Mouse (Mus musculus) kidney, adult 18-20 months (tissue): ENCODE measurements around the gene Syt6.

ENCODE experiments used
- DNase-seq: peaks from one replicate; pipeline ENCODE4 v3.0.0; 2021

Gene Syt6

GRCm38 (mm10) chr3:103575156-103575892 is at the start of gene Syt6:
Gene Syt6 (plus strand): TSS chr3:103575231.
- no peak for DNase-seq

GRCm38 (mm10) chr3:103526201-103526704 is 48.8 kb upstream of the Syt6 start:
- DNase-seq, result no peak

- DNase-seq, result no peak
Measured at GRCm38 (mm10) chr3:103526864-103527263, 48.2 kb upstream of the Syt6 start.

GRCm38 (mm10) chr3:103534036-103534435 is 41.0 kb upstream of the Syt6 start:
- no peak for DNase-seq

- DNase-seq, result no peak
Measured at GRCm38 (mm10) chr3:103535207-103535606, 39.8 kb upstream of the Syt6 start.

DNA sequence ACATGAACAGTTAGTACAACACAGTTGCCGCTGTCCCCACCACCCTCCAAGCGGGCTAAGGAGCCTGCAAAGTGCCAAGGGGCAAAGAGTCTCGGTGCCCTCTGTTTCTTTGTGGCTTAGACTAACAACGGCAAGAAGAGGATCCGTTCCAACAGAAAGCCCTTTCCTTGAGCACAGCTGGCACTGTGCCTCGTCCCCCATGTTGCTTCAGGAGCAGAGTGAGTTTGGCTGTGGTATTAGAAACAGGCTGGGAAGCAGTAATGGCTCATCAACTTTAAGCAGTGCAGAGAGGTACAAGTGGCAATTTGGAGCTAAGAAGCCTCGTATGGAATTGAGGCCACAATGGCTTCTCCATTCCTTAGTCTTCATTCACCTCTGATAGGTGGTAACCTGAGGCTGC is 35.9 kb upstream of the Syt6 start:
- DNase-seq, result no peak

DNA sequence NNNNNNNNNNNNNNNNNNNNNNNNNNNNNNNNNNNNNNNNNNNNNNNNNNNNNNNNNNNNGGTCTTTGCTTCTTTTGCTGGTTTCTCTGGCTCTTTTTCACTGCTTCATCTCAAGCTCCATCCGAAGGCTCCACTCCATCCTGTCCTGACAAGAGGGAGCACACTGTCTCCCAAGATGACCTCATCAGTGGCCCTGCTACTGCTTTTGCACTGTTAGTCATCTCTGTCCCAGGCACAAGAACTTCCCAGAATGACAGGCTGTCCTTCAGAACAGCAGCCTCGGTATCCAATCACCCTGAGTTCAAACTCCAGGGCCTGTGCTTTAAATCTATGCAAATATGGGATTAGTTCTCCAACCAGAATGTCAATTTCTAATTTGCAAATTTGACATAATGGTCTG is 28.9 kb upstream of the Syt6 start:
- no peak for DNase-seq

GRCm38 (mm10) chr3:103546626-103547025 is 28.4 kb upstream of the Syt6 start:
- DNase-seq, result no peak

GRCm38 (mm10) chr3:103550236-103550635 is 24.8 kb upstream of the Syt6 start:
- DNase-seq, result no peak

DNA sequence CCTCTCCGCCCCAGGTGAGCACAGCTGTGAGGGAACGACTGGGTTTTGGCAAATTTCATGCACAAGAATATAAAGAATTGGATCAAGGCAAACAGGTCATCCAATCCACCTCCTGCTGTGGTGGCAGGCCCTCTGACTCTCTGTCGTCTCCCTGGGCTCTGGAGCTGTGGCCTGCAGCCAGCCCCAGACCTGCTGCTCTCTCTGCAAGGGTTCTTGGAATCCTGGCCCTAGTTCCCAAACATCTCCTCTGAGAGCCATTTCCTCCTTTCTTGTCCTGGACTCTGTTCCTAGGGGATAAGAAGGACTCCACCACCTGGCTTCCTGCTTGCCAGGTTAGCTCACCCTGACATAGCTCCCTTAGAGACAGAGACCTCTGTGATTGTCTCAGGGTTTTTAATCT is 7.8 kb upstream of the Syt6 start:
- DNase-seq, result no peak

DNA sequence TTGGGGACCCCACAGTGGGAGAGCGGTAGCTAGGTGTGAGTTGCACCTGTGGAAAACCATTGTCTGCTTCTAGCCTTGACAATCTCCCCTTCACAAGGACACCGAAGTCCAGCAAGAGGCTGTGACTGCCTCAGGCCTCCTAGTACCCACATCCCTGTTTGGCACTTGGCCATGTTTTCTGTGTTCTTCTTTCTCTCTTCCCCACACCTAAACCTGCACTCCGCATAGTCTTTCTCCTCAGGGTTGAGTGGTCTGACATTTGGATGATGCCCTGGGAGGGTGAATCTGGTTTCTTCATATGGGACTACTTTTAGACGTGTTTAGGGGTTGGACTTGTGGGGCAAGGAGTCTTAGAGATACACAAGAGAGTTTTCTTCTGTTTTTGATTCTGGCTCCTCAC is 2.5 kb upstream of the Syt6 start:
- no peak for DNase-seq

- no peak for DNase-seq
Measured at GRCm38 (mm10) chr3:103573106-103573790, 1.8 kb upstream of the Syt6 start.

GRCm38 (mm10) chr3:103573791-103574166 is 1.3 kb upstream of the Syt6 start:
- DNase-seq, result peak; percentile 31

DNA sequence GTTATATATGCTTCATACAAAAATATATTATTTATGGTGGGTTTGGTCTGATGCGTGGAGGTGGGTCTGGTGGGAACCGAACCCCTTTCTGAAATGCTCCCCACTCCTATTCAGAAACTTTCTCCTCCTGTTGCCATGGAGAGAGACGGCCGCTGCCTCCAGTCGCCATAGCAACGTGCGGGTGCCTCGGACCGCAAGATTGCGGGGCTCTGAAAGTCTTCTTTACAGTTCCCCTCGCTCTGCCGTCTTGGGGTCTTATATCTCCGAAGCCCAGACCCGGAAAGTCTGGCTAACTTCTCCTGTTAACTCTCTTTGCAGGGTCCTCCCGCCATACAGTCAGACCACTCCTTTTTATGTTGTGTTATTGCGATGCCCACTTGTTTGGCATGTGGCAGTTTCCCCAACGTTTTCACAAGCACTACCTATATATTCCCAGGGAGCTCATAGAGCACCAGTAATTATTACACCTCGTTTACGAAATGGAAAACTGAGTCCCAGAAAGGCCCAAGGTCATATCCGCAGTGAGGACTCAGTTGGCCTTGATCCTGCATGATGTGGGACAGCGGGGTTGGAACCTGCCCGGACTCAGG is 370 bp upstream of the Syt6 start:
- DNase-seq, result no peak

- DNase-seq, result no peak
Measured at GRCm38 (mm10) chr3:103575893-103576641, 1.0 kb downstream of the Syt6 start.

DNA sequence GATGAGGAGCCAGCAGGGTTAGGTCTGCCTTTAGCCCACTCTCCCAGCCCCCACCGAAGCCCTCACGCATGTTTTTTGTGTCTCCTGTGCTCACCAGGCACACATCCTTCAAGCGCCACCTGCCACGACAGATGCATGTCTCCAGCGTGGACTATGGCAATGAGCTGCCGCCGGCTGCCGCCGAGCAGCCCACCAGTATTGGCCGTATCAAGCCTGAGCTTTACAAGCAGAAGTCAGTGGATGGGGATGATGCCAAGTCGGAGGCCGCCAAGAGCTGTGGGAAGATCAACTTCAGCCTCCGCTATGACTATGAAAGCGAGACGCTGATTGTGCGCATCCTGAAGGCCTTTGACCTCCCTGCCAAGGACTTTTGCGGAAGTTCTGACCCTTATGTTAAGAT is 12.1 kb downstream of the Syt6 start:
- DNase-seq, result no peak

DNA sequence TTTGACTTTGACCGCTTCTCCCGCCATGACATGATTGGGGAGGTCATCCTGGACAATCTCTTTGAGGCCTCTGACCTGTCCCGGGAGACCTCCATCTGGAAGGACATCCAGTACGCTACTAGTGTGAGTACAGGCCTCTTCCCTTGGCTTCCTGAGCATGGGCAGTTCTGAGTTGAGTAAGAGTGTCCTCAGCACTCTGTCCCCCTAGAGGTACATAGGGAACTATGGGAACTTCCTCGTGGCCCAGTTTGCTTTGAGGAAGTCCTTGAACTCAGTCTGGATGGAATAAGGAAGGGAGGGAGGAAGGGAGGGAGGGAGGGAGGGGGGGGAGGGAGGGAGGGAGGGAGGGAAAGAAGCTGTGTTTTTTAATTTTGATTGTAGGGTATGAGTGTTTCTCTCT is 12.6 kb downstream of the Syt6 start:
- DNase-seq, result no peak

- DNase-seq, result no peak
Measured at GRCm38 (mm10) chr3:103589636-103590035, 14.6 kb downstream of the Syt6 start.

GRCm38 (mm10) chr3:103592636-103593035 is 17.6 kb downstream of the Syt6 start:
- DNase-seq, result no peak

- DNase-seq, result no peak
Measured at GRCm38 (mm10) chr3:103593631-103594030, 18.6 kb downstream of the Syt6 start.

DNA sequence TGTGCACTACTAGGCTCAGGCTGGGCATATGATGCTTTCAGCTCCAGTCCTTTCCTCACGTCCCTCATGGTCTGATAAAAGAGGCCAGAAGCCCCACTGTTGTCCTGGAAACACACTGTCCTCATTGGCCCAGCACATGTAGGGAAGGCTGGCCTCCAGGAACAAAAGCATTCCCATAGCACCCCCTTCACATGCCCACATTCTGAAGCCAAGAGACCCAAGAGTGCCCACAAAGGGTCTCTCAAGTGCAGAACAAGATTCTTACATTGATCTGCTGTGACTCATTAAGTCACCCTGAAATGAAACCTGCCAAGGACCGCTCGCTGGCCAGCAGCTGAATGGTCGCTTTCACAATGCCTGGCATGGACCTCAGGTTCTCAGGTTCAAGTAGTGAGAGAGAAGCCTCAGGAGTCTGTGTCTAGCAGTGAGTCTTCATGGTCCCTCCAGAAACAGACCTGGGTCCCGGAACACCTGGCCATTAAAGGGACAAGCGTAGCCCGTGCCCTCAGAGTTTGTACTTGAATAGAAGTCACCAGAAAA is 20.3 kb downstream of the Syt6 start:
- no peak for DNase-seq

DNA sequence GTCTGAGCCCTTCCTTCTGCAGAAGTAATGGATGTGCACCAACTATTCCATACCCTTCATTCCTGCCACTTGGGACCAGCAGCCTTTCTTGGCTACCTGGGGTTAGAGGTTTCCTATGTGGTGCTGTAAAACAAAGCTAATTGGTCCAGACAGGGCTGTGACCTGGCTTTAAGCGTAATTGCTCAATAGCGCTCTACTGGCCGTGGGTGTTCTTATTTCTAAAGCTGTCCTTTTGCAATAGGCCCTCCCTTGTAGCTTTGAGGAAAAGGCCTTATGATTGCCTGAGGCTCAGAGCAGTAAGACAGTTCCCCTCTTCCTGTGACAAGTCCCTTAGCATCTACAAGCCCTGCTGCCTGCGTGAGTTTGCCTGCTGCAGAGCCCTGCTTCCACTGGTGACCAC is 22.6 kb downstream of the Syt6 start:
- no peak for DNase-seq

GRCm38 (mm10) chr3:103601011-103601410 is 26.0 kb downstream of the Syt6 start:
- DNase-seq, result no peak
